Mouse (Mus musculus) MEL (cell line): ENCODE results near the gene Epc2.

Experiments
- CTCF ChIP-seq, 3 experiments: IDR thresholded peaks in 2 of 3; conservative IDR thresholded peaks in 1 of 3; 2 replicates each; pipeline ENCODE4 v1.5.1; 2011 to 2012; ENCODE audit warnings: low read length in 3 of 3, low read depth in 2 of 3, mild to moderate bottlenecking in 2 of 3, improper control_type of control experiment in 1 of 3, inconsistent platforms in 1 of 3, mixed read lengths in 1 of 3, moderate library complexity in 1 of 3; ENCODE audit not compliant: control insufficient read depth in 1 of 3, insufficient read depth in 1 of 3, poor library complexity in 1 of 3, severe bottlenecking in 1 of 3
- E2F4 ChIP-seq: IDR thresholded peaks from 2 replicates; pipeline ENCODE4 v1.6.1; 2011; ENCODE audit warnings: low read depth, low read length, improper control_type of control experiment, borderline replicate concordance
- GATA1 ChIP-seq: IDR thresholded peaks from 2 replicates; pipeline ENCODE4 v1.6.1; 2011; ENCODE audit warnings: low read depth, low read length, improper control_type of control experiment
- KAT2A ChIP-seq: conservative IDR thresholded peaks from 2 replicates; pipeline ENCODE4 v1.6.1; 2012; ENCODE audit warnings: low read depth, low read length, improper control_type of control experiment, inconsistent platforms
- MAZ ChIP-seq: IDR thresholded peaks from 2 replicates; pipeline ENCODE4 v1.6.1; 2012; ENCODE audit warnings: low read depth, mild to moderate bottlenecking, inconsistent platforms, low read length, improper control_type of control experiment
- POLR2A ChIP-seq, 2 experiments: IDR thresholded peaks; 2 replicates each; pipeline ENCODE4 v1.6.1; 2011 to 2012; ENCODE audit warnings: low read length in 2 of 2, mild to moderate bottlenecking in 2 of 2, control low read depth in 1 of 2, improper control_type of control experiment in 1 of 2, low read depth in 1 of 2, moderate library complexity in 1 of 2; ENCODE audit not compliant: control insufficient read depth in 1 of 2, insufficient read depth in 1 of 2, poor library complexity in 1 of 2
- POLR2AphosphoS5 ChIP-seq: IDR thresholded peaks from 2 replicates; pipeline ENCODE4 v1.6.1; 2012; ENCODE audit warnings: low read depth, borderline replicate concordance, mild to moderate bottlenecking, inconsistent platforms, low read length, moderate library complexity, mixed read lengths
- TCF12 ChIP-seq: IDR thresholded peaks from 2 replicates; pipeline ENCODE4 v1.6.1; 2014; ENCODE audit warnings: low read depth, mild to moderate bottlenecking, inconsistent platforms, low read length, improper control_type of control experiment, moderate library complexity
- UBTF ChIP-seq: IDR thresholded peaks from 2 replicates; pipeline ENCODE4 v1.6.1; 2012; ENCODE audit warnings: low read depth, mild to moderate bottlenecking, inconsistent platforms, low read length, improper control_type of control experiment, moderate library complexity, borderline replicate concordance; ENCODE audit not compliant: insufficient read depth
- USF1 ChIP-seq: IDR thresholded peaks from 2 replicates; pipeline ENCODE4 v1.6.1; 2014; ENCODE audit warnings: low read depth, mild to moderate bottlenecking, inconsistent platforms, low read length, improper control_type of control experiment, moderate library complexity

- TF ChIP-seq CTCF (IDR thresholded peaks at IDR 0.05 in 2 of 3, conservative IDR thresholded peaks at IDR 0.05 in 1 of 3; ENCODE audit: control insufficient read depth in 1 of 3, insufficient read depth in 1 of 3, low read depth in 2 of 3, low read length in 3 of 3, poor library complexity in 1 of 3, severe bottlenecking in 1 of 3) (no peak), UBTF (no peak), POLR2AphosphoS5 (no peak), KAT2A (no peak), E2F4 (no peak), USF1 (no peak), TCF12 (no peak), MAZ (no peak), GATA1 (no peak), POLR2A (IDR thresholded peaks at IDR 0.05; ENCODE audit: control insufficient read depth in 1 of 2, insufficient read depth in 1 of 2, low read depth in 1 of 2, low read length in 2 of 2, poor library complexity in 1 of 2) (no peak)
These were observed 19.9 kb downstream of the Epc2 start for GRCm38 (mm10) chr2:49471188-49471587.
